Mouse (Mus musculus): ENCODE data around the gene H6pd. TPM values are rescaled to one million over a fixed set of nuclear protein-coding genes. Genes with fewer than 3 reads are reported as not detected.
A peak's percentile ranks its signal among the peaks of the same experiment; 100 is the strongest.
"Not testable (repeated sequence)": the region's sequence is repeated elsewhere in the genome, so short reads cannot be mapped to it uniquely, and the experiment has no call there.

The H6pd gene
- 10 to 100 TPM; 45.0 to 45.7 TPM for total RNA-seq (2021)

DNA sequence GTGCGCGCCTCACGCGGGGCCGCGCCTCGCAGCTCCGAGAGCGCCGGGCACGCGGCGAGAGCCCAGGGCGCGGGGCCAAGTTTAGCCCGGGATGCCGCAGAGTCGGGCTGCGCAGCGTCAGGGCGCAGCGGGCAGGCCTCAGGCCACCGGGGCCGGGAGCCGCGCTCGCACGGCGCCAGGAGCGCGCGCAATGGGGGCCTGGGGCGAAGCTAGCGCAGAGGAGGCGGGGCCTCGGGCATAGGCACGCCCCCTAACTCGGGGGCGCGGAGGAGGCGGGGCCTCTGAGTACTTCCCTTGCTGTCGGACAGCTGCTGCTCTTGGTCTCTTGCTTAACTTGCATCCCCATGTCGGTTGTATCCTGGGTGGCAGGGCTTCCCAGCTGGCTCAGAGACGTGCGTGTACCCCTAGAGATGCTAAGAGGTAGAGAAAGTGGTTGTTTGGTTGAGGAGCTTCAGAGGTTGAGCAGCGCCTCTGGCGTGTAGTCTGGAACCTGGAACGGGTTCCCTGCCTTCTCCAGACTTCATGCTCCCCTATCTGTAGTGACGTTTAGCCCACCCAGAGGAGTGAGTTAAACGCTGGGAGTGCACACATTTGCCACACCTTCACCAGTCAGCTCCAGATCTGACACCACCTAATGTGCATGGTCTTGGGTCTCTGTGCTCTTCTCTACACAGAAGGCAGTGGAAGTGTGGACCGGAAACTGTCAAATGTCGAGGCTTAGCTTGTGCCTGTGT is at the start of gene H6pd:
TSS of gene H6pd (minus strand) at position 171 of the 734 bp plus-strand sequence.
- DNase-seq = peak; percentile 94 to 95
- intact Hi-C loops (cut with DNase I) = loop anchor here (2.0 kb wide), 1 partner anchor 20 kb away; no protein-coding TSS in a partner anchor

- intact Hi-C loops (cut with DNase I) = no loop called here
- no peak for DNase-seq
These were observed 48.9 kb upstream of the H6pd start for GRCm38 (mm10) chr4:150057722-150058121.

GRCm38 (mm10) chr4:150056171-150056570 is 47.3 kb upstream of the H6pd start:
- intact Hi-C loops (cut with DNase I) = no loop called here
- DNase-seq = no peak

DNA sequence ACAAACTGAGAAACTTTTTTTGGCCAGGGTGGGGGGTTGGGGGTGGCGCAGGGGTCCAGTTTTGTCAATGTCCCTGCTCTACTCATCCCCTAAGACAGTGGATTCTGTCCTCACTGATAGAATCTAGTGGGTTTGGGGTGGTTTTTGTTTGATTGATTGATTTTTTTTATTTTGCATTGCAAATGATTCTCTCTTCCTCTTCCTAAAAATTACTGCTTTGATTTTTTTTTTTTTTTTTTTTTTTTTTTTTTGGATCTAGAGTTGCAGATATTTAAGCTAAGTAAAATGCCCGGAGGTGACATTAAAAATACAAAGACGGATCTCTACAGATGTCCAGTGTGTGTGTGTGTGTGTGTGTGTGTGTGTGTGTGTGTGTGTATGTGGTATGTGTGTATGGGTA is 43.6 kb upstream of the H6pd start:
- intact Hi-C loops (cut with DNase I) = no loop called here

DNA sequence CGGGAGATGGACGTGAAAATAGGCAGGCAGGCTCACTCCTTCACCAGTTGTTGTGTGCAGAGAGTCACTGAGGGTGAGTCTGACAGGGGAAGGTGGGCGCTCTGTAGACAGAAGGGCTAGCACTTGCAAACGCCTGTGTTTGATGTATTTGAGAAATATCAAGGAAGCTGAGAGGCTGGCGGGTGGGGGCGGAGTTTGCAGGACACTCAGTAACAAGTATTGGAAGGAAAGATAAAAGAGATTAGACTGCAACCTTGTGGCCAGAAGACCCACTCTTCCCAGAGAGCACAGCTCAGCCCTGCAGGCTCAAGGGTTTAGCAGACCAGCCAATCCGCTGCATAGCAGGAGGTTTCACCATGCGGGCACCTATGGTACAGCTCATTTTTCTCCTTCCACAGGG is 42.7 kb upstream of the H6pd start:
- intact Hi-C loops (cut with DNase I) = no loop called here

More for the DNA sequence above, 43.6 kb upstream of the H6pd start:
- no peak for DNase-seq

GRCm38 (mm10) chr4:150049564-150050226 is 40.9 kb upstream of the H6pd start:
- no peak for DNase-seq
- intact Hi-C loops (cut with DNase I) = no loop called here

More for the DNA sequence above, 42.7 kb upstream of the H6pd start:
- DNase-seq = no peak

GRCm38 (mm10) chr4:150049157-150049513 is 40.3 kb upstream of the H6pd start:
- intact Hi-C loops (cut with DNase I) = no loop called here

DNA sequence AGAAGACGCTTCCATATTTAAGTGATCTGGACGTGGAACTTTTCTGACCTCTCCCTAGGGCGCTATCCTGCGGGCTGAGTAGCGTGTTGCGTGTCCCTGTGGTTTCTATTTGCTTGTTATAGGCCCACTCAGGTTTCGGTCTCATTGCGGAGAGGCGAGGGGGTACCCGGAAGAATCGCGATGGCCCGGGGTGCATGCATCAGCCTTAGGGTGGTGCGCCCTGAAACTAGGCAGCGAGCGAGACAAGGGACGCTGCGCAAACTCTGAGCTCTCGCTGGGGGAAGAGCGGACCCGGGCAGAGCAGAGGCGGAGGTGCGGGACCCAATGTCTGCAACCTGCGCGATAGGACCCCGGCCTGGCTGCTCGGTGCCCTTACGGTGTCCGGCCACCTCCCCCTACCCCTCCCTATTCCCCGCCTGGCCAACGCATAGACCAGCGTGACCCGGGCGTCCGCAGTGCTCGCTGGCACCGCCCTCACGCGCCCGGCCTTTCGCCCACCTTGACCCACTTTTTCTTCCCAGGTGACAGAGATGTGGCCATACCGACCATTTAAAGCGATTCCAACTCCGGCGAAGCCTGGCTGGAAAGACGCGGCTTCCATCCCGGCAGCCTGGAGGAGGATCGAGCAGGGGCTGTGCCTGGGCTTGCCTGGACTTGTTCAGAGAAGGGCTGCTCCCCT is 39.8 kb upstream of the H6pd start:
- no peak for DNase-seq
- intact Hi-C loops (cut with DNase I) = no loop called here

More at GRCm38 (mm10) chr4:150049157-150049513, 40.3 kb upstream of the H6pd start:
- no peak for DNase-seq

GRCm38 (mm10) chr4:150048038-150048437 is 39.2 kb upstream of the H6pd start:
- peak; percentile 56 to 61 for DNase-seq
- intact Hi-C loops (cut with DNase I) = no loop called here

GRCm38 (mm10) chr4:150043591-150043990 is 34.8 kb upstream of the H6pd start:
- no peak for DNase-seq
- intact Hi-C loops (cut with DNase I) = no loop called here

DNA sequence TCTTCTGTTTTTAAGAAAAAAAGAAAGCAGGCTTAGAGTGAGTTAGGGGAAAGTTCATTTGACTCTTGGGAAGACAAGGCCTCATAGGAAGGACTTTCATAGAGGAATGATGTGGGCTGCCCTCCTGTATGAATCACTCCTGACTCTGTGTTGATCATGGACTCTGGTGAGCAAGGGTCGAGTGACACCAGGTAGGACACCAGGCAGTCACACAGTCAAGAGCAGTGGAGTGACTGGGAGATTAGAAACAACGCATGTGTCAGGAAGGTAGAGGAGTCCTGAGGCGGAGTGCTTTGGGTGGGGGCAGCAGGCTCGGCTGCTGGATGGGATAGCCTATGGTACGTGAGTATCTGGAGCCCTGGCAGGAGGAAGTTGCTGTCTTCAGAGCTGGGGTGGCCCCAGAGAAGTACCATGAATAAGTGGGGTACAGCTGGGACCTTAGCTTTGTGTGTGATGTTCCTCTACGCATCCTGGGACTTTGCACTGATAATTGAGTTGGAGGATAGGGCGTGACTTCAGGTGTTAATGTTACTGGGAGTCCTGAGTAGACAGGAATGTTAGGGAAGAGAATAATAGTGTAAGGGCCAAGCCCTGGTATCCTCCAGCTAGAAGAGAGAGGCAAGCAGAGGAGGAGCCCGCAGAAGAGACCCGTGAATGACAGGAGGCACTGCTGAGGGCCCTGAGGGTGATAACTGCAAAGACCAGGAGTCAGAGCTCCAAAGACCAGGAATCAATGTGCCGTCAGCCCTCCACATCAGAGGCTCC is 32.7 kb upstream of the H6pd start:
- intact Hi-C loops (cut with DNase I) = no loop called here
- DNase-seq = no peak

GRCm38 (mm10) chr4:150040856-150041255 is 32.0 kb upstream of the H6pd start:
- intact Hi-C loops (cut with DNase I); DNase-seq: not testable (repeated sequence)

GRCm38 (mm10) chr4:150040003-150040581 is 31.3 kb upstream of the H6pd start:
- DNase-seq = no peak
- intact Hi-C loops (cut with DNase I) = no loop called here

- intact Hi-C loops (cut with DNase I) = loop anchor here (5.0 kb wide), 1 partner anchor 231 kb away; no protein-coding TSS in a partner anchor
These were observed 29.7 kb upstream of the H6pd start for GRCm38 (mm10) chr4:150038533-150038932.

GRCm38 (mm10) chr4:150036094-150036493 is 27.3 kb upstream of the H6pd start:
- intact Hi-C loops (cut with DNase I) = loop anchor here (5.0 kb wide), 1 partner anchor 229 kb away; no protein-coding TSS in a partner anchor
- no peak for DNase-seq

More at GRCm38 (mm10) chr4:150038533-150038932, 29.7 kb upstream of the H6pd start:
- no peak for DNase-seq

DNA sequence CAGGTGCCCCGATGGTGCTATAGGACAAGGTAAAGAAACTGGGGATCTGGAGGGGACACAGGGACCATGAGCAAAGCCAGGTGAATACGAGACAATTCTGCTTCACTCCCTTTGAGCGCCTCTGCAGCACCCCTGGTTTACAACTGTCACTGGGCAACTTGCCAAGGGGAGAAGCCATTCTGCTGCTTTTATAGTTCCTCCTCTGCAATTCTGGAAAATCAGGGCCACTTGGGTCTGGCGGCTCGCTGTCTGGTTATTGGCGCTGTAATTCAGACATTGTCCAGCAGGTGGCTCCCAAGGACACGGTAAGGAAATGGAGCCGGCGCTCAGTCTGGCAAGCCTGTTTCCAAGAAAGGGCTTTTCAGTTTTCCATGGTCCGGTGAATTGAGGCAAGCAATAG is 26.5 kb upstream of the H6pd start:
- intact Hi-C loops (cut with DNase I) = loop anchor here (1.0 to 5.0 kb wide), 3 partner anchors 40 to 228 kb away; no protein-coding TSS in a partner anchor
- peak; percentile 87 to 95 for DNase-seq

GRCm38 (mm10) chr4:150033261-150033671 is 24.4 kb upstream of the H6pd start:
- no peak for DNase-seq
- intact Hi-C loops (cut with DNase I) = no loop called here

GRCm38 (mm10) chr4:150031234-150031890 is 22.5 kb upstream of the H6pd start:
- intact Hi-C loops (cut with DNase I) = no loop called here
- DNase-seq = peak in 1 of 2 experiments; percentile 20

DNA sequence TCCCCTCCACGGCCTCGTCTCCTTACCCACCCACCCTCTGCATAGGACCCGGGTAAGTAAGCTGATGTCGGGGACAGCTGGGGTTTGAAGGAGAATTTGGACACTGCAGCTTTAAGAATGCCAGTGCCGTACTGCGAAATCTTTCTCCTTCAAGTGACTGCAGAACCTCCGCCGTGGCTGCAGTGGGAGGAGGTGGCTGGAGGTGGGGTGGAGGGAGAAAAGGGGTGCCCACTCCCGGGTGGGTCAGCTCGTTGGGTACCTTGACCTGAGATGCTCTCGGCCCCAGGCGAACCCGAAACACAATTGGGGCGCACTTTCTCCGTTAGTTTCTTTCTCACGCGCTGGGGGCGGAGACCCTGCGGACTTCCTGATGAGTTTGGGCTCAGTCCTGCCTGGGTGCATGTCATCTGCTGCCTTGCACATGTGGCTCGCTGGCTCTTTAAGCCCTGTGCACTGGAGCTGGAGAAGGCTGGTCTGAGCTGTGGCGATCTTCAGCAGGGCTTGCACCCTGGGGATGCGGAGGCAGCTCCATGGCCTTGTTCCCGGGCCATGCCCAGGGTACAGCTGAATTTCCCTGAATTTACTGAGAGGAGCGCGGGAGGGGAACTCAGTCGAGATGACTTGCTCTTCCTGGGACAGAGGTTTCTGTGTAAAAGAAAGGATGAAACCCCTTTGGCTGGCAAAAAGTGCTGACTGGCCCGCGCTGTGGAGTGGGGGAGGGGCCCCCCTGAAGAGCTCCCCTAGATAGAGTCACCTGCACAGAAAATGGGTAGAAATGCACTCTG is 21.8 kb upstream of the H6pd start:
- DNase-seq = peak; percentile 24 to 49
- intact Hi-C loops (cut with DNase I) = no loop called here
